Mouse (Mus musculus) limb, embryonic 12.5 days (tissue): ENCODE results near the gene Ipcef1. TPM values are rescaled to one million over a fixed set of nuclear protein-coding genes. Genes with fewer than 3 reads are reported as not detected.

Experiments used
- ATAC-seq: fragments of 200-750 bp; cut with Nextera tagmentation; 2 replicates; pipeline ENCODE4 v1.8.0; 2017; ENCODE audit warnings: low read depth, moderate TSS enrichment; ENCODE audit not compliant: insufficient number of reproducible peaks, insufficient read depth, low FRiP score, low TSS enrichment
- H3K27ac ChIP-seq: fragments of 300-500 bp; sonication (generic); 2 replicates; pipeline ENCODE4 v1.5.1; 2016; ENCODE audit warnings: mild to moderate bottlenecking, moderate library complexity
- H3K27me3 ChIP-seq: fragments of 300-500 bp; sonication (generic); 2 replicates; pipeline ENCODE4 v1.6.1; 2016; ENCODE audit warnings: mild to moderate bottlenecking, moderate library complexity
- H3K36me3 ChIP-seq: fragments of 300-500 bp; sonication (generic); 2 replicates; pipeline ENCODE4 v1.6.1; 2016; ENCODE audit warnings: mild to moderate bottlenecking, moderate library complexity
- H3K4me1 ChIP-seq: fragments of 300-500 bp; sonication (generic); replicated peaks from 2 replicates; pipeline ENCODE4 v1.6.1; 2016
- H3K4me2 ChIP-seq: fragments of 300-500 bp; sonication (generic); 2 replicates; pipeline ENCODE4 v1.6.1; 2016; ENCODE audit warnings: mild to moderate bottlenecking, moderate library complexity
- H3K4me3 ChIP-seq: fragments of 300-500 bp; sonication (generic); replicated peaks from 2 replicates; pipeline ENCODE4 v1.5.1; 2016; ENCODE audit warnings: mild to moderate bottlenecking
- H3K9ac ChIP-seq: fragments of 300-500 bp; sonication (generic); replicated peaks from 2 replicates; pipeline ENCODE4 v1.6.1; 2016; ENCODE audit warnings: mild to moderate bottlenecking, moderate library complexity
- H3K9me3 ChIP-seq: fragments of 300-500 bp; sonication (generic); 2 replicates; pipeline ENCODE4 v1.6.1; 2016; ENCODE audit warnings: mild to moderate bottlenecking, moderate library complexity
- WGBS: fragments of 180-500 bp; shearing (Covaris S2); methylation state at CpG from one replicate; pipeline ENCODE4 v1.1.7; 2016; 5-methylcytosine and 5-hydroxymethylcytosine counted together
- polyA plus RNA-seq: library from polyadenylated mRNA; unstranded; fragments of >200 nt; fragmentation: Nextera tagmentation; extraction: Ambion mirVana; gene quantifications from 2 replicates; pipeline ENCODE4 v1.2.1, GENCODE M21; 2016

Gene Ipcef1
- polyA plus RNA-seq, 1 experiment from 2014 or later = 0.61 TPM

DNA sequence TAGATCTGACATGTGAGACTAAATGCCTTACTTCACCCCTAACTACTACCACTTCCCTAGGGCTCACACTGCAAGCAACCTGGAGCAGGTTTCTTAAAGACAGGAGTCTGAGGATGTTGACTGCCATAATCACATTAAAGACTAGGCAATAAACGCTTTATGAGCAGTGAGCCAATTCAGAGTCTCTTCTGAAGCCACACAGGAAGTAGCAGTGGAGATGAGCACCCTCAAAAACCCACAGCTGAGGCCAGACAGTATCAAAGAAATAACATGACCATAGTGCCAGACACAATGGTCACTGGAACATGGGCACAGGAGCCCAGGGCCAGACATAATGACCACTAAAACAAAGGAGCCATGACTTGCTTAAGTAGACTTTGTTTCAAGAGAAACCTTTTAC lies 63.7 kb downstream of the Ipcef1 start:
- Histone ChIP-seq H3K9ac (no peak overlapping the region), H3K4me2 (no peak overlapping the region), H3K27ac (no peak overlapping the region), H3K4me3 (no peak overlapping the region), H3K9me3 (no peaks in the 10 kb centered on the region), H3K4me1 (0 out of 2 replicates have a peak, but pooled peaks cover 4% of the 10 kb centered on the region), H3K27me3 (no peaks in the 10 kb centered on the region), H3K36me3 (no peaks in the 10 kb centered on the region)
- WGBS = 75% methylated on average over 1 of the region's 1 CpGs
- ATAC-seq = no peak

DNA sequence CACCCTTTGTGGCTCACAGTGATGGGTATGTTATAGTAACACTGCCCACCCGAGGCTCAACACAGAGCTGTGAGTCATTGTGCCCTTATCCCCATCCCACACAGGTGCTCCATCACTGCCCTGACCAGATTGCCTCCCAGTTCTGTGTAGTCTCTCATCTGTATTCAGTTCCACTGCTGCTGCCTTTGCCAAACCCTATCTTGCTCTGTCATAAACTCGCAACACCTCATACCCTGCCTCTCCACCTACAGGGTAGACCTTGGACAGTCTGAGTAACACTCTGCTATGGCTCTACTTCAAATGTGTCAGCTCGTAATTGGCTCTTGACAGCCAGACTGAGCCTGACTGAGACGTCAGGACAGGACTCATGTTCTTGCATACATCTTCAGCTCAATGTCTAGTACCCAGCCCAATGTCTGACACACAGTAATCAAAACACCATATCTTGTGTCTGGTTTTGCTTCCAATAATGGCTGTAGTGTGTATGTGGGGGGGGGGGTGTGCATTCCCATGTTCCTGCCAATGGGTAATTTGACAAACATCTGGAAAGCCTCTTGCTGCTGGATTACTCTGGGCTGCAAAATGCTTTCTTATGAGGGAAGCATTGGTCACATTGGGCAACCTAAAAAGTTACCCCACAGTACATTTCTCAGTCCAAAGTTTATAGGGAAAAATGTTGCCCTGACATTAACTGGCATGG lies 64.7 kb downstream of the Ipcef1 start:
- 58% methylated on average over 4 of the region's 4 CpGs for WGBS
- ATAC-seq = peak; percentile 26; the same call in 1 of the 2 replicates
- no peaks in the 10 kb centered on the region for H3K36me3 ChIP-seq

GRCm38 (mm10) chr10:6986246-6986645 lies 66.0 kb downstream of the Ipcef1 start:
- ATAC-seq = no peak
- no peak overlapping the region for H3K4me2 ChIP-seq
- WGBS = 89% methylated on average over 4 of the region's 4 CpGs
- no peaks in the 10 kb centered on the region for H3K36me3 ChIP-seq
- H3K4me3 ChIP-seq = no peak overlapping the region
- no peaks in the 10 kb centered on the region for H3K27me3 ChIP-seq
- no peaks in the 10 kb centered on the region for H3K9me3 ChIP-seq
- no peak overlapping the region for H3K9ac ChIP-seq
- H3K27ac ChIP-seq = no peak overlapping the region
- H3K4me1 ChIP-seq = 0 out of 2 replicates have a peak, but pooled peaks cover 4% of the 10 kb centered on the region

More for the DNA sequence above, 64.7 kb downstream of the Ipcef1 start:
- Histone ChIP-seq H3K9ac (no peak overlapping the region), H3K4me1 (0 out of 2 replicates have a peak, but pooled peaks cover 4% of the 10 kb centered on the region), H3K4me2 (no peak overlapping the region), H3K4me3 (no peak overlapping the region), H3K27me3 (no peaks in the 10 kb centered on the region), H3K27ac (0 out of 2 replicates have a peak overlapping the region, but pooled peaks have one; percentile 23), H3K9me3 (no peaks in the 10 kb centered on the region)

DNA sequence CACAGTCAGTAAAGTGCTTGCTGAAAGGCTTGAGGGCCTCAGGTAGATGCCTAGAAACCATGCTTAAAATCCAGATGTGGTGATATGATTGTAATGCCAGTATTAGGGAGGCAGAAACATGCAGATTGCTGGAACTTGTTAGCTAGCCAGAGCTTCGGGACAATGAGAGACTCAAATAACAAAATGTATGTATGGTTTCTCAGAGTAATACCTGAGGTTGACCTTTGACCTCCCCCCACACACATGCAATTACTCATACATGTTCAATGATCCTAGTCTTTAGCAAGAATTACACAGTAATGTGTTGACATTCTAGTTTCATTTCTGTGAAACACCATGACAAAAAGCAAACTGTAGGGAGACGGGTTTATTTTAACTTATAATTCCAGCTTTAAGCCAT lies 68.8 kb downstream of the Ipcef1 start:
- Histone ChIP-seq H3K4me2 (no peak overlapping the region), H3K27me3 (no peaks in the 10 kb centered on the region), H3K9ac (no peak overlapping the region), H3K27ac (no peak overlapping the region), H3K4me1 (peaks cover 13% of the 10 kb centered on the region; the same call in 1 of the 2 replicates), H3K4me3 (no peak overlapping the region), H3K9me3 (no peaks in the 10 kb centered on the region), H3K36me3 (no peaks in the 10 kb centered on the region)
- ATAC-seq = no peak
- WGBS = 82% methylated on average over 2 of the region's 2 CpGs

DNA sequence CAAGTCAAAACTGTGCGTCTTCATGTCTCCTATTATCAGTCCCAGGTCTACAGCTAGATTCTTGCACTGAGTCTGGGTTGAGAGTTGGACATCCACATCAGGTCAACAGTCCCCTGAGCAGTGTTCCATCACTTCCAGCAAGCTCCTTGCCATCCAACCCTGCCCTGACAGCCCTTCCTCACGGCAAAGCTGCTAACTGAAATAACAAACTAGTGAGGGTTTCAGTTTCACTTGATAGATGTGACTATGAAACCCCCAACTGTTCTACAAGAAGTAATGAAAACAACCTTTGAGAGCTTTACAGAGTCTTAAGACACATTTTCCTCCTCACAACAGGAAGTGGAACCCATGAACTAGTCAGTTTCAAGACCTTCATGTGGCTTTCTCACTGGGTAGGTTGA lies 69.5 kb downstream of the Ipcef1 start:
- peaks cover 9% of the 10 kb centered on the region; the same call in 1 of the 2 replicates for H3K4me1 ChIP-seq
- WGBS = 73% methylated on average over 2 of the region's 2 CpGs
- H3K9ac ChIP-seq = no peak overlapping the region

DNA sequence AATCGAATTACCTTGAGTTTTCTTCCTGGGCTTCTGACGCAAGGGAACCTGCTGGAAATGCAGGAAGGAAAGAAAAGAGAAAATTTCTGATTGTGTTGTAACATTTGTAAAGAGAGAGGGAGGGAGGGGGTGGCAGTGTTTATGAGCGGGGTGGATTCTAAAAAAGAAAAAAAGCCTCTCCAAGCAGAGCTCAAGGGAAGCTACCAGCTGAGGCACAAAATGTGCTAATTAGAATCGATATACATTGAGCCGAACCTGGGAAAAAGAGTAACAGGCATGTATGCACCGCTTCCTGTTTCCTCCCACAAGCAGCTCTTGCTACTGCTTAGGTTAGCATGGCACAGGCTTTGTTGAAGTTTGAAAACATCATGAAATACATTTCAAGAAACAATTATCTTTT lies 72.0 kb downstream of the Ipcef1 start:
- 21% methylated on average over 6 of the region's 6 CpGs for WGBS
- peak overlapping the region; percentile 19; the same call in 1 of the 2 replicates for H3K4me3 ChIP-seq
- no peak for ATAC-seq
- H3K27me3 ChIP-seq = no peaks in the 10 kb centered on the region
- peaks cover 9% of the 10 kb centered on the region; the same call in 1 of the 2 replicates for H3K4me1 ChIP-seq
- H3K27ac ChIP-seq = no peak overlapping the region
- H3K4me2 ChIP-seq = peak overlapping the region; percentile 49
- no peaks in the 10 kb centered on the region for H3K9me3 ChIP-seq
- H3K36me3 ChIP-seq = no peaks in the 10 kb centered on the region
- H3K9ac ChIP-seq = no peak overlapping the region

More for the DNA sequence above, 69.5 kb downstream of the Ipcef1 start:
- no peaks in the 10 kb centered on the region for H3K9me3 ChIP-seq
- no peak for ATAC-seq
- H3K4me2 ChIP-seq = no peak overlapping the region
- no peaks in the 10 kb centered on the region for H3K27me3 ChIP-seq
- H3K36me3 ChIP-seq = no peaks in the 10 kb centered on the region
- no peak overlapping the region for H3K4me3 ChIP-seq
- no peak overlapping the region for H3K27ac ChIP-seq

DNA sequence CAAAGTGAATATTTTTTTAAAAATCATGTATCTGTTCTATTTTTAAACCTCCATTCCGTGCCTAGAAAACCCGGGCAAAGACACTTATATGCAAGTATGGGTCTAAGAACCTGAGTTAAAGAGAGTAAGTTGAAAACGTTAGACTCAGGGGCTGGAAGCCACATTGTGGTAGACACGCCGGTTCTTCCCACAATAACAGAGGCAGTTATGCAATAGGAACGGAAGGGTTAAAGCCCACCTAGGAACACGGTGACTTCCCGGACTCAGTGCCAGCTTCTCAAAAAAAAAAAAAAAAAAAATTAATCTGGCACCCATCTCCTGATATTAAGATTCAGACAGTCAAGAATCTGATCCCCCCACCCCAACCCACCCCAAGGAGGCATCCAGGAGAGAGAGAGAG lies 72.5 kb downstream of the Ipcef1 start:
- Histone ChIP-seq H3K9me3 (no peaks in the 10 kb centered on the region), H3K4me3 (peak overlapping the region; percentile 19; the same call in 1 of the 2 replicates), H3K36me3 (no peaks in the 10 kb centered on the region), H3K4me2 (peak overlapping the region; percentile 49), H3K27me3 (no peaks in the 10 kb centered on the region), H3K4me1 (peaks cover 9% of the 10 kb centered on the region; the same call in 1 of the 2 replicates), H3K9ac (no peak overlapping the region), H3K27ac (no peak overlapping the region)
- 52% methylated on average over 8 of the region's 8 CpGs for WGBS
- ATAC-seq = no peak

DNA sequence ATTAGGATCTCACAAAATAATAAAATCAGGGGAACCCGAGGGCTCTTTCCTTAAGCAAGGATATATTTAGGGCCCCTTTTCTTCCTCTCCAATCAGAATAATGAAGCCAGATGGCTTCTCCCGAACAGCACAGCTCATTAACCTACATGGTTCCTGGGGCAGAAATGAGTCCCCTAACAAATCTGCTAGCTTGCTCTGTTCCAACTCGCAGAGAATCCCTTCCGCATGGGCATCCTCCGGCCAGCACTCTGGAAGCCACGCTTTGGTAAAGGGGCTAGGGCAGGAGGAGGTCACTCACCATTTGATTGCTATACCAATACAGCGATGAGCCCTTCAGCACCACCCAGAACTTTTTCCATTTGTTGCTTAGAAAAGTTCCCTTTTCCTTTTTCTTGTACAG lies 73.1 kb downstream of the Ipcef1 start:
- WGBS = 43% methylated on average over 7 of the region's 7 CpGs
- no peaks in the 10 kb centered on the region for H3K27me3 ChIP-seq

GRCm38 (mm10) chr10:6978733-6979132 lies 73.5 kb downstream of the Ipcef1 start:
- 93% methylated on average over 1 of the region's 1 CpGs for WGBS
- Histone ChIP-seq H3K4me3 (no peak overlapping the region), H3K4me2 (no peak overlapping the region), H3K27me3 (no peaks in the 10 kb centered on the region), H3K9me3 (no peaks in the 10 kb centered on the region), H3K9ac (no peak overlapping the region), H3K27ac (no peak overlapping the region), H3K4me1 (peaks cover 9% of the 10 kb centered on the region; the same call in 1 of the 2 replicates), H3K36me3 (no peaks in the 10 kb centered on the region)
- ATAC-seq = no peak

More for the DNA sequence above, 73.1 kb downstream of the Ipcef1 start:
- Histone ChIP-seq H3K9me3 (no peaks in the 10 kb centered on the region), H3K4me3 (no peak overlapping the region), H3K4me1 (peaks cover 9% of the 10 kb centered on the region; the same call in 1 of the 2 replicates), H3K4me2 (no peak overlapping the region), H3K36me3 (no peaks in the 10 kb centered on the region), H3K9ac (no peak overlapping the region), H3K27ac (no peak overlapping the region)
- ATAC-seq = no peak

DNA sequence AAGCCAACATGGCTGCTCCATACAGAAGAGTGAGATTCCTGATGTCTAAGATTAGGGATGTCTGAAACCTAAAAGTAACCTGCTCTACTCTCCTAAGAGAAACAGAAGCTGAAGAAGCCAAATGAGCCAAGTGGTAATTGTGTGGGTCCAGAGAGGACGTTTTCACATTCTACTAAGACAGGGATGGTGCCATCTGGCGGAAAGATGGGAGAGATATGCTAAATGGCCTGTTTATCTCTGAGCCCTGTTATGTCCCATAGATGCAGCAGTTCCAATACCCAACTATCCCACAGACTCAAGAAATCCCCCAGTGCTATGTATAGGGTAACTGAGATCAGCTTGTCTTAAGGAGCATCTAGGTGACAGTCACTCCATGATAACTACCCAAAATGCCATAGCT lies 74.4 kb downstream of the Ipcef1 start:
- Histone ChIP-seq H3K36me3 (no peaks in the 10 kb centered on the region), H3K4me2 (no peak overlapping the region), H3K27ac (no peak overlapping the region), H3K9ac (no peak overlapping the region), H3K27me3 (no peaks in the 10 kb centered on the region), H3K9me3 (no peaks in the 10 kb centered on the region), H3K4me1 (peaks cover 9% of the 10 kb centered on the region; the same call in 1 of the 2 replicates), H3K4me3 (no peak overlapping the region)
- ATAC-seq = no peak
- 70% methylated on average over 2 of the region's 2 CpGs for WGBS

DNA sequence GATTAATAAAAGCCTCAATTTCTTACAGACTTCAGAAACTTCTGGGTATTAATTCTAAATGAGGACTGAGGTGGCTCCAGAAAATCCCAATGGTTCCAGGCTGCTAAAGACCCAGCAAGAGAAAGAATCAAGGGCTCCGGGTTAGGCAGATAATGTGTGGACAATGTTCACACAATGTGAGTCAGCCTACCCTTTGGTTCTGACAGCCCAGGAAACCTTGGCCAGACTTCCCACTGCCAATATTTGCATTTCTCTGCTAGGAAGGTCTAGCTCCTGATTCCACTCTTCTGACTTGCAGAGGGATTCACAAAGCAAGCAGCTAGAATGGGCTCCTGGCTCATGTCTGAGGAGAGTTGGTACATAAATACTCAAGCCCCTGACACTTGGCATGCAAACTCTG lies 83.9 kb downstream of the Ipcef1 start:
- Histone ChIP-seq H3K4me2 (no peak overlapping the region), H3K9me3 (no peaks in the 10 kb centered on the region), H3K4me3 (no peak overlapping the region), H3K27ac (no peak overlapping the region), H3K27me3 (no peaks in the 10 kb centered on the region), H3K36me3 (no peaks in the 10 kb centered on the region), H3K9ac (no peak overlapping the region), H3K4me1 (no peaks in the 10 kb centered on the region)
- ATAC-seq = no peak
- 76% methylated on average over 1 of the region's 1 CpGs for WGBS
